Mouse (Mus musculus) neutrophil, adult 5-6 weeks (primary cell): ENCODE data around the gene Sgf29. TPM values are rescaled to one million over a fixed set of nuclear protein-coding genes. Genes with fewer than 3 reads are reported as not detected.
"Not testable (repeated sequence)": the region's sequence is repeated elsewhere in the genome, so short reads cannot be mapped to it uniquely, and the experiment has no call there.

ENCODE experiments used
- ATAC-seq: fragments of 151-379, 151-347 bp; 2 replicates; pipeline ENCODE4 v1.8.0; 2017; ENCODE audit warnings: mild to moderate bottlenecking, moderate TSS enrichment; ENCODE audit not compliant: insufficient number of reproducible peaks, poor library complexity, low FRiP score, severe bottlenecking; ENCODE audit errors: extremely low read depth
- total RNA-seq: library from RNA; stranded (forward); fragments of 200-1000 nt; gene quantifications from 2 replicates; pipeline ENCODE4 v1.2.3, GENCODE M21; 2017

Gene Sgf29
- total RNA-seq, 1 experiment from 2014 or later = 43.8 TPM

DNA sequence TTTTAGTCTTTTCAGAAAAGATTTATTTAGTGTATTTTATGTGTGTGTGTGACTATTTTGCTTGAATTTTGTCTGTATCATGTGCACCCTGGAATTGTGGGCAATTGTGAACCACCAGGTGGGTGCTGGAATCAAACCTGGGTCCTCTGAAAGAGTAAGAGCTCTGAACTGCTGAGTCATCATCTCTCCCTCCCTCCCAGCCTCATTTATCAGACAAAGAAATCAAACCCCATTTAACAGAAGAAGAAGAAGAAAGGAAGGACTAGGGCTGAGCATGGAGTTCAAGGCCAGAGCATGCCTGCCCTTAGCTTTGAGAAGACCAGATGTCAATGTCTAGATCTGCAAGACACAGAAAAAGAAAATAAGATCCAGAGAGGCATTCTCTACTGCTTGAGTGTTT lies 13.7 kb upstream of the Sgf29 start:
- no peak for ATAC-seq

DNA sequence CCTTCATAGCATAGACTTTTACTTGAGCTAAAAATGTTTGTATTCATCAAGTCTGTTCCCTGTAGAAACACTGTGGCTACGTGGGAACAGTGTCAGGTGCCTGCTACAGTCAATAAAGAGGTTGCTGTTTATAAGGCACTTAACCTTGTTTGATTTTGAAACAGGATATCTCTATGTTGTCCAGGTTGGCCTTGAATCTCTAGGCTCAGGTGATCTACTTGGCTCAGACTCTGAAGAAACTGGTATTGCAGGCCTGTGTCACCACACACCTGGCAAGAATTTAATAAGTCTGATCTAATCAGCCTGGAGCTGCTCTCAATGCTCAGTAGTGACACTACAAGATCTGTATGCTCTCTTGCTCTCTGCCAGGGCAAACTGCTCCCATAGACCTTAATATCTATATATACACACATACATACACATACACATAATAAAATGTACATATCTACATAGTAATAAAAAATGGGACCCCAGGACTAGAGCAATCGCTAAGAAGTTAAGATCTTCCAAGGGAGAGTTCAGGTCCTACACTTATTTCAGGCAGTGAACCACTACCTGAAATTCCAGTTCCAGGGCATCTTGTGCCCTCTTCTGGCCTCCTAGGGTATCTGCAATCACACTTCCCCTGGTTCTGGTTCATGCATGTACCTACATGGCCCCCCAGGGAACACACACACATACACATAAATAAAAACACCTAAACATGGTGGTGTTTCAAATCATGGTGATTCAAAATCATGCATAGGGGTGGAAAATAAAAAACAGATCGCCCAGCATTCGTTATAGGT lies 12.2 kb upstream of the Sgf29 start:
- peak; percentile 84 for ATAC-seq

DNA sequence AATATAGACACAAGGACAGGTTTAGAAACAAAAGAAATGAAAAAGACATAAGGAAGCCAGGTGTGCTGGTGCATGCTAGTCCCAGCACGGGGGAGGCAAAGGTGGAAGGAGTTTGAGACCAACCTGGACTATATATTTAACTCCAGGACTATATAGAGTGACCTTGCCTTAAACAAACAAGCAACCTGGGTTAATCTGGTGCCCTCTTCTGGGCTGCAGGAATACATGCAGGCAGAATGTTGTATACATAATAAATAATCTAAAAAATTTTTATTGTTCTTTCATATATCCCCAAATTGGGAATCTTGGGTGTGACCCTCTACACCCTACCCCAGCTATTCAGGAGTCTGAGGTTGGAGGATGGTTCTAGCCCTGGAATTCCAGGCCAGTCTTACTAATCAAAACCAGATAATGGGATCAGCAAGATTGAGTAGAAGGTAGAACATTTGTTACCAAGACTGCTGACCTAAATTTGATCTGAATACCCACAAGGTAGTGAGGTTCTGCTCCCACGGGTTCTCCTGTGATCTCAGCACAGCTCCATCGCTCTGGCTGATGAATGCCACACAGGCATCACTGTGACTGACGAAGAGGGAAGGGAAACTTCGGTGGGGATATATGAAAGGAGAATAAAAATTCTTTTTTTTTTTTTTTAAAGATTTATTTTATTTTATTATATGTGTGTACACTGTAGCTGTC lies 6.4 kb upstream of the Sgf29 start:
- ATAC-seq = no peak

DNA sequence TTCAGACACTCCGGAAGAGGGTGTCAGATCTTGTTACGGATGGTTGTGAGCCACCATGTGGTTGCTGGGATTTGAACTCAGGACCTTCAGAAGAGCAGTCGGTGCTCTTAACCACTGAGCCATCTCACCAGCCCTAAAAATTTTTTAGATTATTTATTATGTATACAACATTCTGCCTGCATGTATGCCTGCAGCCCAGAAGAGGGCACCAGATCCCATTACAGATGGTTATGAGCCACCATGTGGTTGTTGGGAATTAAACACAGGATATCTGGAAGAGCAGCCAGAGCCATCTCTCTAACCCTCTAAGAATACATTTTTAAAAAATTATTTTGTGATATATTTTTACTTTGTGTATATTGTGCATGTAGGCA lies 5.9 kb upstream of the Sgf29 start:
- not testable (repeated sequence) for ATAC-seq

DNA sequence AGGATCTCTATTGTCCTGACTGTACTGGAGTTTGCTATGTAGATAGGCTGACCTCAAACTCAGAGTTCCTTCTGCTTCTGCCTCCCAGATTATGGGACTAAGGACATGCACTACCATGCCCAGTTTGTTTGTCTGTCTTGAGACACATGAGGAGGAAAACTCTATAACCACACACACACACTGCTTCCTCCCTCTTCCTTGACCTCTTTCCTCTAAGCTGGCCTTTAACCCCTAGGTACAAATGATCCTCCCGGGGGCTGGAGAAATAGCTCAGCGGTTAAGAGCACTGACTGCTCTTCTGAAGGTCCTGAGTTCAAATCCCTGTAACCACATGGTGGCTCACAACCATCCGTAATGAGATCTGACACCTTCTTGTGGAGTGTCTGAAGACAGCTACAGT lies 4.8 kb upstream of the Sgf29 start:
- no peak for ATAC-seq

DNA sequence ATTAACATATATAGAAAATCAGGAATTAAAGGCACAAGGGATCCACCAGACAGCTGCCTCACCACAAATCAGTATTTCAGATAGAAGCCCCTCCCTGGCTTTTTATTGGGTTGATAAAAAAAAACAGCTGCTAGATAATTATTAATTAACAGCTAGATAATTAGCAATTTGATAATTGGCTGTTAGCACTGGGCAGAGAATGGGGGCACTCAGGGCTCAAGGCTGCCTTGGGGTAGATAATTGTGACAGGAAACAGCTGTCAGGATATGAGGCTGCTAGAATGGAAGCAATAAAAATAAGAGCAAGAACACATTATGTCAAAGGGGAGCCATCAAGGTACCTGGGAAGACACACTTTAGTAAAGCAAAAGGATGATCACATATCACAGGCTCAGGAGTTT lies 4.2 kb upstream of the Sgf29 start:
- no peak for ATAC-seq

DNA sequence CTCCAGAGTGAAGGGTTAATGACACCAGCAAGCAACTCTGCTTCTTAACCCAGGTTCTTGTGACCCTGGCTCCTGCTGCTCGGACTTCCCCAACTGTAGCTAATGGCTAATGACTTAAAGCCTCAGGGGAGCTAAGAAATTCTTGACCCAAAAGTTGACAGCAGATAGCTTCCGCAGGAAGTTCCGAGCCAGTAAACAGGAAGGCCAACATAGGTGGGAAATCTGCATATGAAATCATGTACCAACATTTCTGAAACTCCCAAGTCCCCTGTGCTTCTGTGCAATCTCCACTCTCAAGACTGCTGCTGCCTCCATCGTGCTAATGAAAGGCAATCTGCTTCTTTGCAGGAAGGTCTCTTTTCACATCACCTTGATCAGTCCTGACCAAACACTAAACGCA lies 3.4 kb upstream of the Sgf29 start:
- no peak for ATAC-seq

- ATAC-seq = no peak
Measured at GRCm38 (mm10) chr7:126648486-126648885, 623 bp upstream of the Sgf29 start.

- no peak for ATAC-seq
Measured at GRCm38 (mm10) chr7:126650852-126651251, 1.7 kb downstream of the Sgf29 start.

DNA sequence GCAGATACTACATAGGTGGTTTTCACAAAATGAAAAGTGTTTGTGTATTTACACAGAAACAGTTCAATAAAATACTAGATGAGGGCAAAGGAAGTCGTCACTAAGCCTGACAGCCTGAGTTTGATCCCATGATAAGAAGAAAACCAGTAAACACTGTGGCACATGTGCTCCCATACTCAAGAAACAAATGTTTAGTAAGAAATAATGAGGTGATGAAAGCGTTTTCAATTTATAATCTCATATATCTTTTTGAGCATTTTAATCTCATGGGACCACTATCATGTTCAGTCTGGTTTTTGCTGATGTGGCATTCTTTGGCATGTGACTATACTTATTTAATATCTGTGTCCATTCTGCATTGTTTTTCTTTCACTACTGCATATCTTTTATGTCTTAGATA lies 4.9 kb downstream of the Sgf29 start:
- ATAC-seq = no peak

DNA sequence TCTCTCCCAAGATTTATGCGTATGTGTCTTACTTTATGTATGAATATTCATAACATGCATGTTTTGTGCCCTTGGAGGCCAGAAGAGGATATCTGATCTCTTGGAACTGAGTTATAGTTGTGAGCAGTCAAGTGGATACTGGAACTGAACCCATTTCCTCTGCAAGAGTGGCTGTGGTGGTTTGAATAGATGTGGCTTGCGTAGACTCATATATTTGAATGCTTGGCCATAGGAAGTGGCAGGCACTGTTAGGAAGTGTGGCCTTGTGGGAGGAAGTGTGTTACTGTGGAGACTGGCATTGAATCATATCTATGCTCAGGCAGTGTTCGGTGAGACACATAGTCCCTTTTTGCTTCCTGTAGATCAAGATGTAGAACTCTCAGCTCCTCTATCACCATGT lies 6.6 kb downstream of the Sgf29 start:
- peak; percentile 82 for ATAC-seq

DNA sequence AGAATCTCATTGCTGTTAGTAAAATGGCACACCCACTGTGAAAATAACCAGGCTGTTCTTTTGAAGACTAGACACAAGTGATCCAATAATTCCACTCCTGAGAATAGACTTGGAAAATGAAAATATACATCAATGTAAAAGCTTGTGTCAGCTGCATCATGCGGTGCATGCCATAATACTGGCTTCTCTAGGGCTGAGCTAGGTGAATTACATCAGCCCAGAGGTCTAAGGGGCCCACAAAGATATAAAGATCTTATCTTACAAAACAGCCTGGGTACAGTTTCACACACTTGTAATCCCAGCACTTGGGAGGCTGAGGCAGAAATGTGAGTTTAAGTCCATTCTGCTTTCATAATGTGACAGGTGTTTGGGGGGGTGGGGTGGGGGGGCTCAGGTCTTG lies 8.4 kb downstream of the Sgf29 start:
- no peak for ATAC-seq

DNA sequence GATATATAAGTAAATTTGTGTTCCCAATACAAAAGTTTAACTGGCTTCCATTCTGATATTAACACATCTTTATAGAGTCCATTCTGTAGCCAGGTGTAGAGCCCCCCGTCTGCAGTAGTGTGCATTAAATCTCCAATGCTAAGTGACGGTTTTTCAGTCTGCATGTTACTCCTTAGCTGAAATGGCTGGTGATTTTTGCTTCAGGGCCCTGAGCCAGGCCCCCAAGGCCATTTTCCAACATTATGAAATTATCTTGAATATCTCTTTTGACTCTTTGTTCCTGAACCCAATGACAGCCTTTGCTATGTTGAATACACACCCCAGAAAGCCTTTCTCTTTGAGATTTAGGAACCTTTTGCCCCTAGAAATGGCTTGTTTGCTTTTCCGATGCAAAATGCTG lies 10.7 kb downstream of the Sgf29 start:
- ATAC-seq = no peak

DNA sequence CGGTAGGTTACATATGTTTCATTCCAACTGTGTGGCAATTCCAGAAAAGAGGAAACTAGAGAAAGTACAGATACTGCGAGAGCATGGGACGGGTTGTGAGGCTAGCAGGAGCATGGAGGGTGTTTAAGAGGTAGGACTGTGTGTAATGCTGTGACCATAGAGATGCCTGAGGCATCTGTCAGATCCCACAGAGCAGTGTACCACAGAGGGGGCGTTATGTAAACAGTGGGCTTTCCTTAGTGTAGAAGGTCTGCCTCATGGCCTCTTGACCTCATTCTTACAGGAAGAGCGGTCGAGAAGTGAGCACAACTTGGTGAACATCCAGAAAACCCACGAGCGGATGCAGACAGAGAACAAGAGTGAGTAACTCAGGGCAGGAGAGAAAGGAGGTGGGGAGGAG lies 14.5 kb downstream of the Sgf29 start:
- ATAC-seq = no peak

DNA sequence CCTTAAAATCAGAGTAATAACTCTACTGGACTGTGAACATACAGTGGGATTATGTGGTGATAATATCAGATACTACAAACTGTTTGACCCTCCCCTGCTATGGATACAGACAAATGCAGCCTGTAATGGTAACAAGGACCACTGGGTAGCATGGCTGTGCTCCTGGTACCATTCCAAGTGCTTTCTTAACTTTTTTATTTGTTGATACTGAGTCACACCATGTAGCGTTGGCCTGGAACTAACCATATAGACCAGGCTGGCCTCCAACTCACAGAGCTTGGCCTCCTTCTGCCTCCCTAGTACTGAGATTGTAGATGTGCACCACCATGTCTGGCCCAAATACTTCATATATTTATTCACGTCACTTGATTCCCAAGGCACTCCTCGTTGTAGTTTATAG lies 16.2 kb downstream of the Sgf29 start:
- ATAC-seq = no peak

DNA sequence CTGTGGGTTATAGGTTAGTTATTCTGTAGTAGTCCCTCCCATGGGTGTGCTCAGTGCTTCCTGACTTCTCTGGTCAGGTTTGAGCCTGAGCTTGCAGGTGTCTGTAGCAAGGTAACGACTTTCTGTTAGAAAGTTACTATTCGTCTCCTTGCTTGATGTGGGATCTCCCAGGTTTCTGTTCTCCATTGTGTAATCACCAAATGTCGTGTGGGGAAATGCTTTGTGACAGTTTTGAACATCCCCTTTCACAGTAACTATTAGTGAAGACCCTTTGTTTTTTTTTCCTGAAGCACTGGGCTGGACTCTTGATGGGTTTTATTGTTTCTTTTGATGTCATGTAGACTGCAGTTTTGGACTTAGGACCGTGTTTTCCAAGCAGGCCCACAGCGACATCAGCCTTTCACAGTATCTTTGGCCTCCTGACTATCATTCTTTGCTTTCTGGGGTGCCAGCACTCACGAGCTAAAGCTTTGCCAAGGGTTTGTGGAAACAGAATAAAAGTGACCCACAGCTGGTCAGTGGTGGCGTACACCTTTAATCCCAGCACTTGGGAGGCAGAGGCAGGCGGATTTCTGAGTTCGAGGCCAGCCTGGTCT lies 18.5 kb downstream of the Sgf29 start:
- ATAC-seq = no peak

DNA sequence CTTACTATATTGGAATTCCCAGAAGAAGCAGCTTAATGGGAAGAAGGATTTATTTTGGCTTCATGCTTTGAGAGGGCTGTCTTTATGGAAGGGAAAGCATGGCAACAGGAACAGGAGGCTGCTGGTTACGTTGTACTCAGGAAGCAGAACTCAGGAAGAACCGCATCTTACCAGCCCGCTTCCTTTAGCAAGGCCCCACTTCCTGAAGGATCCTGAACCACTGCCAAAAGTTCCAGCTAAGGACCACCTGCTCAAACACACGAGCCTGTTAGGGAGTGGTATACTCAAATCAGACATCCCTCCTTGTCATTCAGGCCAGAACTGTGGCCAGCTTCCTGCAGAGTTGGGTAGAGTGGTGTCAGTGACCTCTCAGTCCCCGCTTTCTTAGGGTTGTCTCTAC lies 19.3 kb downstream of the Sgf29 start:
- no peak for ATAC-seq

- ATAC-seq = no peak
Measured at GRCm38 (mm10) chr7:126670152-126670551, 21.0 kb downstream of the Sgf29 start.

DNA sequence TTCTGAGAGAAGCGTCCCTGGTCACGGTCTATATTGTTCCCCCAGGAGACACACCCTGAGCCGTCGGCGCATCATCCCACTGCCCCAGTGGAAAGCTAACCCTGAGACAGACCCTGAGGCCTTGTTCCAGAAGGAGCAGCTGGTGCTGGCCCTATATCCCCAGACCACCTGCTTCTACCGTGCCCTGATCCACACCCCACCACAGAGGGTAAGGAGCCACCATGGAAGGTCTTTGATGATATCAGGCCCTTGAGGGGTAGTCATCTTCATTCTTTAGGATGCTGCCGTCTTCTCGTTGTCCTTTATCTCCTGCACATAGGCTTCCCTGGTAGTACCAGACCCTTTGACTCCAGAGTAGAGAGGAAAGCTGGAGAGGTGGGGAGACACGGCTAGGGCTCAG lies 23.0 kb downstream of the Sgf29 start:
- ATAC-seq = no peak

GRCm38 (mm10) chr7:126675104-126675503 lies 26.0 kb downstream of the Sgf29 start:
- no peak for ATAC-seq
